10 mouse cellular contexts compared by ENCODE assay signal in the genomic region with DNA sequence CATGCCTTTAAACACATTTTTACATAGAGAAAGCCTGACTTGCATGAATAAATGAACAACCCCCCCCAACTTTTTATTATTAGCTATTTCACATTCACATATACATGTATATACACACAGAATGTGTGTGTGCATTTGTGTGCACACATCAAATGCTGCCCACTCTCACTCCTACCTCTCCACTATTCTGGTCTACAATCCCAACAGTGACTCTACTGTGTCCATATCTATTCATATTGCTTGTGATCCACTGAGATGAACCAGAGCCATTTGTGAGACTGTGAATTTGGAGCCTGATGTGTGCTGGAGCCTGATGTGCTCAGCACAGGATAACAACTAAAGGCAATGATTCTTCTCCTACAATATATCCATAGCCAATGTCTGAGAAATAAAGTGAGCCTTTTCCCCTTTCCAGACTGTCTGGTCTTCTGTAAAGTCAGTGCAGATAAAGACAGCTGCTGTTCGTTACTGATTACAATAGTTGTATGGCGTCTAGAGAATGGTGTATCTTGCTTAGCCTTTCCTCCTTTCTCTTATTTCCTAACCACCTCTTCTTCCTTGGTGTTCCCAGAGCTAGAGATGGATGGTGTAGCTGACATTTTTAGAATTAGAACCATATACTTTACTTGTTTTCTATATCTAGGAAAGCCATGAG. TPM values are rescaled to one million over a fixed set of nuclear protein-coding genes. Genes with fewer than 3 reads are reported as not detected.
A peak's percentile ranks its signal among the peaks of the same experiment; 100 is the strongest.
DNase-seq lines count a peak whose midpoint lies in the region; ATAC-seq and TF ChIP-seq lines count a peak whose summit lies in the region.
"Had no signal": no experiment of that assay in that cellular context is flagged by ENCODE, and none has a peak within 500 bp of the region (broad histone marks: within the 10 kb centered on the region; RNA-seq: fewer than 3 reads in every experiment).

No protein-coding gene starts in this region.

- H3K4me1 ChIP-seq in hindbrain, embryonic 10.5 days (replicated peaks) = peaks cover 15% of the 10 kb centered on the region
- H3K4me1 ChIP-seq in hindbrain, embryonic 13.5 days (replicated peaks) = peaks cover 3% of the 10 kb centered on the region
- H3K4me1 ChIP-seq in stomach, embryonic 15.5 days = peaks cover 9% of the 10 kb centered on the region; the same call in 1 of the 2 replicates
- no peaks in the 10 kb centered on the region for H3K4me1 ChIP-seq in stomach, postnatal 0 days (replicated peaks; ENCODE audit: control insufficient read depth, insufficient read depth)
- H3K4me1 ChIP-seq in limb, embryonic 13.5 days = peaks cover 14% of the 10 kb centered on the region
- H3K4me1 ChIP-seq in forebrain, embryonic 11.5 days (replicated peaks; ENCODE audit: control insufficient read depth, insufficient read depth, low read length) = no peaks in the 10 kb centered on the region

- no peaks in the 10 kb centered on the region for H3K36me3 ChIP-seq in hindbrain, embryonic 10.5 days
- no peaks in the 10 kb centered on the region for H3K36me3 ChIP-seq in hindbrain, embryonic 13.5 days
- no peaks in the 10 kb centered on the region for H3K36me3 ChIP-seq in stomach, embryonic 15.5 days
- H3K36me3 ChIP-seq in stomach, postnatal 0 days (ENCODE audit: control insufficient read depth, insufficient read depth, low read length) = no peaks in the 10 kb centered on the region
- no peaks in the 10 kb centered on the region for H3K36me3 ChIP-seq in limb, embryonic 13.5 days
- H3K36me3 ChIP-seq in forebrain, embryonic 11.5 days (ENCODE audit: control insufficient read depth, insufficient read depth, low read length) = no peaks in the 10 kb centered on the region

- no peak for ATAC-seq in hindbrain, embryonic 13.5 days (ENCODE audit: low FRiP score)
- ATAC-seq in stomach, embryonic 15.5 days (ENCODE audit: insufficient read depth, low FRiP score, low read depth) = peak; percentile 47; the same call in 1 of the 2 replicates
- no peak for ATAC-seq in stomach, postnatal 0 days (ENCODE audit: low FRiP score, low TSS enrichment)
- ATAC-seq in limb, embryonic 13.5 days (ENCODE audit: low FRiP score, low read depth) = no peak
- no peak for ATAC-seq in forebrain, embryonic 11.5 days (replicated peaks; ENCODE audit: low FRiP score)

- WGBS in hindbrain, embryonic 10.5 days = 61% methylated on average over 2 of the region's 2 CpGs
- 75% methylated on average over 2 of the region's 2 CpGs for WGBS in hindbrain, embryonic 13.5 days
- WGBS in stomach, embryonic 15.5 days = 40% methylated on average over 2 of the region's 2 CpGs
- WGBS in stomach, postnatal 0 days = 37% methylated on average over 2 of the region's 2 CpGs
- WGBS in limb, embryonic 13.5 days = 43% methylated on average over 2 of the region's 2 CpGs
- 73% methylated on average over 2 of the region's 2 CpGs for WGBS in forebrain, embryonic 11.5 days

- no peak for TF ChIP-seq EP300 in stomach, postnatal 0 days (optimal IDR thresholded peaks at IDR 0.05)

- no peak overlapping the region for H3K9ac ChIP-seq in hindbrain, embryonic 13.5 days
- no peak overlapping the region for H3K9ac ChIP-seq in stomach, embryonic 15.5 days
- no peak overlapping the region for H3K9ac ChIP-seq in stomach, postnatal 0 days (ENCODE audit: low read length)
- H3K9ac ChIP-seq in limb, embryonic 13.5 days = no peak overlapping the region
- no peak overlapping the region for H3K9ac ChIP-seq in forebrain, embryonic 11.5 days (ENCODE audit: low read length)

- no peak for DNase-seq in hindbrain, embryonic 10.5 days (ENCODE audit: low spot score)
- DNase-seq in stomach, postnatal 0 days (ENCODE audit: low spot score) = no peak
- no peak for DNase-seq in forebrain, embryonic 11.5 days (ENCODE audit: low spot score)
- DNase-seq in gastrocnemius, postnatal 10 days = no peak
- DNase-seq in adipocyte (ENCODE audit: low spot score) = no peak

- H3K4me3 ChIP-seq in hindbrain, embryonic 10.5 days = 0 out of 2 replicates have a peak overlapping the region, but pooled peaks have one; percentile 4
- H3K4me3 ChIP-seq in hindbrain, embryonic 13.5 days = no peak overlapping the region
- H3K4me3 ChIP-seq in stomach, embryonic 15.5 days (replicated peaks) = no peak overlapping the region
- no peak overlapping the region for H3K4me3 ChIP-seq in stomach, postnatal 0 days (ENCODE audit: low read depth, low read length)
- no peak overlapping the region for H3K4me3 ChIP-seq in limb, embryonic 13.5 days
- H3K4me3 ChIP-seq in forebrain, embryonic 11.5 days (ENCODE audit: low read depth, low read length) = no peak overlapping the region

- no peak overlapping the region for H3K27ac ChIP-seq in hindbrain, embryonic 10.5 days
- no peak overlapping the region for H3K27ac ChIP-seq in hindbrain, embryonic 13.5 days
- peak overlapping the region; percentile 26; the same call in 1 of the 2 replicates for H3K27ac ChIP-seq in stomach, embryonic 15.5 days
- H3K27ac ChIP-seq in stomach, postnatal 0 days (replicated peaks) = no peak overlapping the region
- peak overlapping the region; percentile 59; the same call in 1 of the 2 replicates for H3K27ac ChIP-seq in limb, embryonic 13.5 days
- no peak overlapping the region for H3K27ac ChIP-seq in forebrain, embryonic 11.5 days (ENCODE audit: low read depth, low read length)
- H3K27ac ChIP-seq: macrophage had no signal

- no peak overlapping the region for H3K4me2 ChIP-seq in hindbrain, embryonic 13.5 days
- H3K4me2 ChIP-seq in stomach, embryonic 15.5 days = peak overlapping the region; percentile 27
- H3K4me2 ChIP-seq in stomach, postnatal 0 days (replicated peaks; ENCODE audit: low read depth) = no peak overlapping the region; the same call in 1 of the 2 replicates
- H3K4me2 ChIP-seq in limb, embryonic 13.5 days (replicated peaks) = peak overlapping the region; percentile 32
- H3K4me2 ChIP-seq in forebrain, embryonic 11.5 days (ENCODE audit: low read depth, low read length, severe bottlenecking) = no peak overlapping the region
- H3K4me2 ChIP-seq: heart, embryonic 11.5 days had no signal

- no peak for TF ChIP-seq CTCF in stomach, postnatal 0 days (IDR thresholded peaks at IDR 0.05; ENCODE audit: low read depth)

- no peaks in the 10 kb centered on the region for H3K27me3 ChIP-seq in hindbrain, embryonic 10.5 days (ENCODE audit: insufficient read depth, poor library complexity, severe bottlenecking)
- H3K27me3 ChIP-seq in hindbrain, embryonic 13.5 days = no peaks in the 10 kb centered on the region
- H3K27me3 ChIP-seq in stomach, embryonic 15.5 days (replicated peaks) = no peaks in the 10 kb centered on the region
- no peaks in the 10 kb centered on the region for H3K27me3 ChIP-seq in stomach, postnatal 0 days (ENCODE audit: control insufficient read depth, insufficient read depth, low read length)
- H3K27me3 ChIP-seq in limb, embryonic 13.5 days = no peaks in the 10 kb centered on the region
- H3K27me3 ChIP-seq in forebrain, embryonic 11.5 days (ENCODE audit: control insufficient read depth, insufficient read depth, low read length) = no peaks in the 10 kb centered on the region

- no peaks in the 10 kb centered on the region for H3K9me3 ChIP-seq in hindbrain, embryonic 10.5 days
- no peaks in the 10 kb centered on the region for H3K9me3 ChIP-seq in hindbrain, embryonic 13.5 days
- H3K9me3 ChIP-seq in stomach, embryonic 15.5 days = no peaks in the 10 kb centered on the region
- H3K9me3 ChIP-seq in stomach, postnatal 0 days (ENCODE audit: control insufficient read depth, low read length) = no peaks in the 10 kb centered on the region
- no peaks in the 10 kb centered on the region for H3K9me3 ChIP-seq in limb, embryonic 13.5 days
- no peaks in the 10 kb centered on the region for H3K9me3 ChIP-seq in forebrain, embryonic 11.5 days (ENCODE audit: control insufficient read depth, low read length)

RNA-seq across cellular contexts. Expression of gene Zfp53, which starts 16.0 kb away (rescaled TPM):
- 6.3 and 9.6 TPM in 2 replicates for polyA plus RNA-seq in hindbrain, embryonic 10.5 days (2016; fragmentation: Nextera tagmentation; extraction: Ambion mirVana)
- polyA plus RNA-seq in hindbrain, embryonic 13.5 days (2015; fragmentation: Nextera tagmentation; extraction: Ambion mirVana) = 10.0 and 10.4 TPM in 2 replicates
- polyA plus RNA-seq in stomach, embryonic 15.5 days (2015; fragmentation: Nextera tagmentation; extraction: Ambion mirVana) = 13.4 and 13.5 TPM in 2 replicates
- 8.8 and 9.3 TPM in 2 replicates for polyA plus RNA-seq in stomach, postnatal 0 days (2015; fragmentation: Nextera tagmentation; extraction: Ambion mirVana)
- 12.4 TPM in 2 replicates for polyA plus RNA-seq in limb, embryonic 13.5 days (2015; fragmentation: Nextera tagmentation; extraction: Ambion mirVana)
- polyA plus RNA-seq in forebrain, embryonic 11.5 days (2014; fragmentation: Nextera tagmentation; extraction: Ambion mirVana) = 9.6 TPM in 2 replicates
- 1 to 10 TPM; 2.1 to 2.6 TPM for total RNA-seq in gastrocnemius, postnatal 10 days (2021)

RNA-seq across cellular contexts. Expression of gene Zfp51, which starts 22.6 kb away (rescaled TPM):
- 11.6 and 14.9 TPM in 2 replicates for polyA plus RNA-seq in hindbrain, embryonic 10.5 days (2016; fragmentation: Nextera tagmentation; extraction: Ambion mirVana)
- polyA plus RNA-seq in hindbrain, embryonic 13.5 days (2015; fragmentation: Nextera tagmentation; extraction: Ambion mirVana) = 13.0 and 15.1 TPM in 2 replicates
- polyA plus RNA-seq in stomach, embryonic 15.5 days (2015; fragmentation: Nextera tagmentation; extraction: Ambion mirVana) = 15.4 and 17.0 TPM in 2 replicates
- 7.9 and 8.7 TPM in 2 replicates for polyA plus RNA-seq in stomach, postnatal 0 days (2015; fragmentation: Nextera tagmentation; extraction: Ambion mirVana)
- polyA plus RNA-seq in limb, embryonic 13.5 days (2015; fragmentation: Nextera tagmentation; extraction: Ambion mirVana) = 17.3 and 18.0 TPM in 2 replicates
- 13.7 and 14.6 TPM in 2 replicates for polyA plus RNA-seq in forebrain, embryonic 11.5 days (2014; fragmentation: Nextera tagmentation; extraction: Ambion mirVana)
- total RNA-seq in gastrocnemius, postnatal 10 days (2021) = 1 to 10 TPM; 4.0 to 4.5 TPM

RNA-seq across cellular contexts. Expression of gene Zfp54, which starts 49.8 kb away (rescaled TPM):
- 2.3 and 3.8 TPM in 2 replicates for polyA plus RNA-seq in hindbrain, embryonic 10.5 days (2016; fragmentation: Nextera tagmentation; extraction: Ambion mirVana)
- 4.6 and 5.2 TPM in 2 replicates for polyA plus RNA-seq in hindbrain, embryonic 13.5 days (2015; fragmentation: Nextera tagmentation; extraction: Ambion mirVana)
- 6.5 and 7.3 TPM in 2 replicates for polyA plus RNA-seq in stomach, embryonic 15.5 days (2015; fragmentation: Nextera tagmentation; extraction: Ambion mirVana)
- 4.7 and 5.5 TPM in 2 replicates for polyA plus RNA-seq in stomach, postnatal 0 days (2015; fragmentation: Nextera tagmentation; extraction: Ambion mirVana)
- polyA plus RNA-seq in limb, embryonic 13.5 days (2015; fragmentation: Nextera tagmentation; extraction: Ambion mirVana) = 4.1 and 4.8 TPM in 2 replicates
- polyA plus RNA-seq in forebrain, embryonic 11.5 days (2014; fragmentation: Nextera tagmentation; extraction: Ambion mirVana) = 1.8 and 2.4 TPM in 2 replicates
- under 1 TPM; 0.66 to 0.79 TPM for total RNA-seq in gastrocnemius, postnatal 10 days (2021)

Comparison
In these comparisons a context has a peak if more than half of its experiments do, and no peak if none do; other contexts are left out.
1. H3K27ac ChIP-seq: peak in stomach, embryonic 15.5 days (single experiment) and limb, embryonic 13.5 days (single experiment); none in hindbrain, embryonic 10.5 days (single experiment), hindbrain, embryonic 13.5 days (single experiment), stomach, postnatal 0 days (single experiment) and forebrain, embryonic 11.5 days (single experiment).
2. H3K4me2 ChIP-seq: peak in stomach, embryonic 15.5 days (single experiment) and limb, embryonic 13.5 days (single experiment); none in hindbrain, embryonic 13.5 days (single experiment), stomach, postnatal 0 days (single experiment) and forebrain, embryonic 11.5 days (single experiment).